Mouse (Mus musculus) C2C12 (cell line): ENCODE measurements around the gene Evl. TPM values are rescaled to one million over a fixed set of nuclear protein-coding genes. Genes with fewer than 3 reads are reported as not detected.

Experiments
- H3K27me3 ChIP-seq: one replicate; pipeline ENCODE4 v1.6.1; 2011; ENCODE audit not compliant: control insufficient read depth, insufficient read depth, insufficient read length
- H3K36me3 ChIP-seq: one replicate; pipeline ENCODE4 v1.6.1; 2011; ENCODE audit not compliant: control insufficient read depth, insufficient read depth
- H3K4me3 ChIP-seq: one replicate; pipeline ENCODE4 v1.5.1; 2011; ENCODE audit warnings: mild to moderate bottlenecking, control low read depth; ENCODE audit not compliant: poor library complexity, insufficient read depth, severe bottlenecking
- H3K79me2 ChIP-seq: one replicate; pipeline ENCODE4 v1.6.1; 2011; ENCODE audit not compliant: control insufficient read depth, insufficient read depth
- H3K79me3 ChIP-seq: one replicate; pipeline ENCODE4 v1.6.1; 2011; ENCODE audit warnings: low read depth, control low read depth
- H3ac ChIP-seq: one replicate; pipeline ENCODE3; 2011; ENCODE audit warnings: low read depth; ENCODE audit not compliant: control insufficient read depth, insufficient read length
- CEBPB ChIP-seq: IDR thresholded peaks from one replicate; pipeline ENCODE4 v1.6.1; 2011; ENCODE audit warnings: low read depth, mild to moderate bottlenecking, control low read depth, moderate library complexity
- CTCF ChIP-seq: IDR thresholded peaks from one replicate; pipeline ENCODE4 v1.5.1; 2011; ENCODE audit not compliant: control insufficient read depth, insufficient read depth, insufficient read length
- FOSL1 ChIP-seq: IDR thresholded peaks from one replicate; pipeline ENCODE4 v1.8.0; 2011; ENCODE audit warnings: mild to moderate bottlenecking, low read length; ENCODE audit not compliant: poor library complexity, insufficient read depth, severe bottlenecking
- MAX ChIP-seq: IDR thresholded peaks from one replicate; pipeline ENCODE4 v1.6.1; 2011; ENCODE audit warnings: mild to moderate bottlenecking, control low read depth
- MYOD1 ChIP-seq: IDR thresholded peaks from one replicate; pipeline ENCODE4 v1.6.1; 2011; ENCODE audit warnings: low read depth; ENCODE audit not compliant: control insufficient read depth, insufficient read length
- MYOG ChIP-seq: IDR thresholded peaks from one replicate; pipeline ENCODE4 v1.6.1; 2011; ENCODE audit not compliant: control insufficient read depth, insufficient read length; ENCODE audit errors: extremely low read depth
- USF1 ChIP-seq: IDR thresholded peaks from one replicate; pipeline ENCODE4 v1.6.1; 2011; ENCODE audit warnings: low read depth, mild to moderate bottlenecking, control low read depth, moderate library complexity
- polyA plus RNA-seq: library from polyadenylated mRNA; unstranded; fragments of >200 nt; fragmentation: generic; extraction: Trizol; gene quantifications from one replicate; pipeline ENCODE4 v1.2.1, GENCODE M21; 2012; ENCODE audit warnings: missing spikeins

Evl gene
- polyA plus RNA-seq, 1 experiment = 89.9 TPM

DNA sequence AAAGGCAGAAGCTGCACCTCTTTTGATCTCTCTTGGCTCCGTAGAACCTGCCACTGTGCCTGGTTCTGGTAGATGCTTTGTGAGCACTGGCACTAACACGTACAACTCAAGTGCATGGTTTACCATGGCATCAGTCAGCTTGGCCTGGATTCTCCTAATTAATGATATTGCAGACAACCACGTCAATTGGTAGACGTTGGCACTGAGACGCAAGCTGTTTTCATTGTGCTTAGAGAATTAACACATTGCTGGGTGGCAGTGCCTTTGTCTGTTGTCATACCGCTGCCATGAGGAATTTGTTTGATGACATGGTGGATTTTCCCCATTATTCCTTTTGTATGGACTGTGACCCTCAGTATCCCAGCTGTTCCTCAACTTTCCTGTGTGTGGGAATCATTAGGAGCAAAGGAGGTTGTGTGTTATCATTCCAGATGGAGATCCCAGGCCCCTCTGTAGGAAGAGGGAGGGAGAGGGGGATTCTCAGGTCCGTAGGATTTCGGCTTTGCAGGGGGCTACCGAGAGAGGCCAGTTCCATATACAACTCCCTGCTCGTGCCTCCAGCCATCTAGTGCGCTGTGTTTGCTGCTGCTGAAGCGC, 10.5 kb downstream of the Evl start:
- no peaks in the 10 kb centered on the region for H3K27me3 ChIP-seq
- H3K36me3 ChIP-seq = no peaks in the 10 kb centered on the region
- TF ChIP-seq MYOD1 (no peak), FOSL1 (no peak), MYOG (no peak), CTCF (no peak), CEBPB (no peak), USF1 (no peak), MAX (no peak)
- peaks cover 74% of the 10 kb centered on the region for H3K79me2 ChIP-seq
- H3K4me3 ChIP-seq = no peak overlapping the region
- peaks cover 56% of the 10 kb centered on the region for H3K79me3 ChIP-seq
- H3ac ChIP-seq = no peak overlapping the region

DNA sequence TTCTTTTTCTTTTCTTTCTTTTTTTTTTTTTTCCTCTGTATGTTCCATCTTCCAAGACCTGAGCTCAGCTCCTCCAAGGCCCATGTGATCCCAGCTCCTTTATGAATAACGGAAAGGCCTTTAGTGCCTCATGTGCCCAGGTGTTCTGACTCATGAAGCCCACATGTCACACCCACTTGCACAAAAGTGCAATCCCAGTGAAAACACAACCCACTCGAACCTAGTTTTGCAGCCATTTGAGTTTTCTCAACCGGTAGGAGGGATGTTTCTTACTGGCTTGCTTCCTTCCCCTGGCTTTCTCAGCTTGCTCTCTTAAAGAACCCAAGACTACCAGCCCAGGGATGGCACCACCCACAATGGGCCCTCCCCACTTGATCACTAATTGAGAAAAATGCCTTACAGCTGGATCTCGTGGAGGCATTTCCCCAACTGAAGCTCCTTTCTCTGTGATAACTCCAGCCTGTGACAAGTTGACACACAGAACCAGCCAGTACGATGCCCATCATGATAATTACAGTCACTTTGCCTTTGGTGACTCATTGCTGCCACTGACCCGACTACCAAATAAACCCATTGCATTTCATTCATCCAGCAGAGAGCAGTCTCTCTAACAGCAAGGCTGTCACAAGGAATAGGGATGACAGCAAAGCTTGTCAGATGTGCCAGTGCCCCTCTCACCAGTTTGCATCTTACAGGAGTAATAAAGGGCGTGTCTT, 24.8 kb downstream of the Evl start:
- no peaks in the 10 kb centered on the region for H3K27me3 ChIP-seq
- peaks cover 37% of the 10 kb centered on the region for H3K79me3 ChIP-seq
- H3ac ChIP-seq = no peak overlapping the region
- TF ChIP-seq MYOD1 (no peak), MYOG (no peak)
- H3K4me3 ChIP-seq = no peak overlapping the region
- peaks cover 7% of the 10 kb centered on the region for H3K36me3 ChIP-seq
- peaks cover 97% of the 10 kb centered on the region for H3K79me2 ChIP-seq

DNA sequence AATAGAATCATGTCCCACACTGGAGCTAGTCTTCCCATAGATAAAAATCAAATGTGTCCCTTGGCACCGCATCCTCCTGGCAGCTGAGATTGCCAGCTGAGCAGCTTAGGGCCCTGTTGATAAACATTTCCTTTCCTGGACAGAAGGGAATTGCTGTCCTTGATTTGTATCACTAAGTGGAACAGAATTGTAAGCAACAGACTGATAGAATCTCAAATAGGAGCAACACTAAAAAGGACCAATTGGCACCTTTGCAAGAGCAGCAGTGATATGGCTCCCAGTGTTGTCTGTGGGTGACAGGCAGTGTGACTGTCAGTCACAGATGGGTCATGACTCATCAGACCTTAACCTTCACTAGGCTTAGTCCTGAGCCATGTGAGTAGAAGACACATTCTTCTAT, 29.3 kb downstream of the Evl start:
- H3K4me3 ChIP-seq = no peak overlapping the region
- peaks cover 85% of the 10 kb centered on the region for H3K79me2 ChIP-seq
- TF ChIP-seq MYOG = no peak
- no peak for TF ChIP-seq CTCF
- no peak for TF ChIP-seq FOSL1
- no peak for TF ChIP-seq CEBPB
- TF ChIP-seq MYOD1 = peak; percentile 92
- peaks cover 24% of the 10 kb centered on the region for H3K79me3 ChIP-seq
- peaks cover 13% of the 10 kb centered on the region for H3K36me3 ChIP-seq
- no peak overlapping the region for H3ac ChIP-seq
- H3K27me3 ChIP-seq = no peaks in the 10 kb centered on the region

DNA sequence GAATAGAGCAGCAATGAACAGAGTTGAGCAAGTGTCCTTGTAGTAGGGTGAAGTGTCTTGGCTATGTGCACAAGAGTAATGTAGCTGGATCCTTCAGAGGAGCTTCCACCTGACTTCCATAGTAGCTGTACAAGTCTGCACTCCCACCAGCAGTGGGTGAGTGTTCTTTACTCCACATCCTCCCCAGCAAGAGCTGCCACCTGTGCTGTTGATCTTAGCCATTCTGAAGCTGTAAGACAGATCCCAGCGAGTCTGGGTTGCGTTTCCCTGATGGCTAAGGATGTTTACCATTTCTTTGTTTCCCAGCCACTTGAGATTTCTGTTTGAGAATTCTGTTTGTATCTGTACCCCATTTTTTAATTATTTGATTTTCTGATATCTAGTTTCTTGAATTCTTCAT, 35.6 kb downstream of the Evl start:
- H3ac ChIP-seq = no peak overlapping the region
- H3K79me2 ChIP-seq = peaks cover 67% of the 10 kb centered on the region
- H3K79me3 ChIP-seq = peaks cover 23% of the 10 kb centered on the region
- H3K27me3 ChIP-seq = no peaks in the 10 kb centered on the region
- H3K36me3 ChIP-seq = peaks cover 6% of the 10 kb centered on the region
- peak; percentile 80 for TF ChIP-seq MYOD1
- no peak for TF ChIP-seq FOSL1
- TF ChIP-seq CTCF = no peak
- no peak for TF ChIP-seq CEBPB
- TF ChIP-seq MYOG = no peak
- no peak for TF ChIP-seq USF1
- H3K4me3 ChIP-seq = no peak overlapping the region

DNA sequence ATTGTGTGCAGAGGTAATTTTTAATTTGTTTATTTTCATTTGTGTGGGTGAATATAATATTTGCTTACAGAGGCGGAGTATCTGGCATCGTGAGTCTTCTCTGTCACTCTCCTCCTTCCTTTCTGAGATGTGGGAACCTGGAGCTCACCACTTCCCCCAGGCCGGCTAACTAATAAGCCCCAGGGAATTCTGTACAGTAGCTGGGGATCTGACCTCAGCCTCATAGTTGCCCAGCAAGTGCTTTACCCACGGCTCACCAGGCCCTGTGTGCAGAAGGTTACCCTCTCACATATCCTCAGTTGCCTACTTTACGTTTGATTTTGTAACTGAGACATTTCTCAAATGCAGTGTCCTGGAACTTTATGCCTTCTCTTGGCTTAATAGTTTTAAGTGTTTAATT, 37.1 kb downstream of the Evl start:
- Histone ChIP-seq H3ac (no peak overlapping the region), H3K36me3 (peaks cover 6% of the 10 kb centered on the region), H3K79me3 (peaks cover 24% of the 10 kb centered on the region), H3K4me3 (no peak overlapping the region), H3K79me2 (peaks cover 61% of the 10 kb centered on the region), H3K27me3 (no peaks in the 10 kb centered on the region)
- no peak for TF ChIP-seq MYOG
- TF ChIP-seq CEBPB = no peak
- no peak for TF ChIP-seq MYOD1
- no peak for TF ChIP-seq USF1
- no peak for TF ChIP-seq MAX
- TF ChIP-seq FOSL1 = no peak
- no peak for TF ChIP-seq CTCF

DNA sequence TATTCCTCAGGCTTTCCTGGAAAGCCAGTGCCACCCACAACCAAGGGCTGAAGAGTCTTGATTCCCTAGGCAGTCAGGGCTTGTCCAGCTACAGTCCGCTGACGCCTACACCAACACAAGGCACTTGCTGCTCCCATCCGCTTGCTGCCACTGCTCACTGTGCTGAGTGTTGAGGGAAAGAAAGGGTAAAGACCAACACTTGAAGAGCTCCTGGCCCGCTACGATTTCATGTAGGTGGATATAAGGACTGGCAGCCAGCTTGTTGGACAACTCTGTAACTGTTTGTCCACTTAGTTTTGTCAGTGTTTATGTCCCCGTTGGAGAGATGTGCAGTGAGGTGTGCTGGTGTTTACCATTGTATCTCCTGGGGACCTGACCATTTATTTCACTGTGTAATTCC, 38.3 kb downstream of the Evl start:
- peaks cover 25% of the 10 kb centered on the region for H3K79me3 ChIP-seq
- no peak overlapping the region for H3ac ChIP-seq
- peaks cover 59% of the 10 kb centered on the region for H3K79me2 ChIP-seq
- H3K4me3 ChIP-seq = no peak overlapping the region
- TF ChIP-seq USF1 (no peak), MAX (no peak), MYOG (no peak), CTCF (no peak), MYOD1 (no peak), FOSL1 (no peak), CEBPB (no peak)
- no peaks in the 10 kb centered on the region for H3K27me3 ChIP-seq
- H3K36me3 ChIP-seq = peaks cover 5% of the 10 kb centered on the region
